ENCODE assay signal across 11 mouse cellular contexts in the genomic region with DNA sequence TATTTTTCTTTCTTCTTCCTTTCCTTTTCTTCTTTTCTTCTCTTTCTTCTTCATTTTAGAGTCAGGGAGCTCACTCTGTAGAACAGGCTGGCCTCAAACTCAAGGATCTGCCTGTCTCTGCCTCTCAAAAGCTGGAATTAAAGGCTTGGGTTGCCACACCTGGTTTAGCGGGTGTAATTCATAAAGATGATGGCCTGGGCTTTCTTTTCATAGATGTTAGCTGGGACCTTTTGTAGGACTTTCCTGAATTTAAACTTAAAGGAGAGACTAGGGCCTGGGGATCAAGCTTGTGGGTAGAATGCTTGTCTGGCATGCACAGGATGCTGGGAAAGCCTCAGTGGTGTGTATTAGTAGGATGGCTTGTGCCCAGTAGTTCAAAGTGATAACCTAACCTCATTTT. TPM values are rescaled to one million over a fixed set of nuclear protein-coding genes. Genes with fewer than 3 reads are reported as not detected.
DNase-seq lines count a peak whose midpoint lies in the region; ATAC-seq and TF ChIP-seq lines count a peak whose summit lies in the region.
"Had no signal": no experiment of that assay in that cellular context is flagged by ENCODE, and none has a peak within 500 bp of the region (broad histone marks: within the 10 kb centered on the region; RNA-seq: fewer than 3 reads in every experiment).

TSS of gene Ell3 (minus strand) at position 101 of the 400 bp plus-strand sequence.

- H3K4me1 ChIP-seq in heart, embryonic 12.5 days (replicated peaks) = peaks cover 27% of the 10 kb centered on the region
- H3K4me1 ChIP-seq in midbrain, embryonic 10.5 days = peaks cover 28% of the 10 kb centered on the region
- peaks cover 16% of the 10 kb centered on the region for H3K4me1 ChIP-seq in midbrain, embryonic 16.5 days (ENCODE audit: control insufficient read depth, insufficient read depth, low read length)
- peaks cover 17% of the 10 kb centered on the region; the same call in 1 of the 2 replicates for H3K4me1 ChIP-seq in intestine, embryonic 15.5 days (replicated peaks)
- peaks cover 8% of the 10 kb centered on the region; the same call in 1 of the 2 replicates for H3K4me1 ChIP-seq in small intestine, adult 2 months (ENCODE audit: control insufficient read depth, insufficient read depth, insufficient read length, low read length)

- peak within 1 kb of the TSS; percentile 59; the same call in 1 of the 2 replicates for H3K4me3 ChIP-seq in heart, embryonic 12.5 days
- H3K4me3 ChIP-seq in midbrain, embryonic 10.5 days = 0 out of 2 replicates have a peak within 1 kb of the TSS, but pooled peaks have one; percentile 57
- H3K4me3 ChIP-seq in midbrain, embryonic 16.5 days (ENCODE audit: low read depth, low read length) = no peak within 1 kb of the TSS
- H3K4me3 ChIP-seq in intestine, embryonic 15.5 days (replicated peaks) = peak within 1 kb of the TSS; percentile 47; the same call in 1 of the 2 replicates
- no peak within 1 kb of the TSS for H3K4me3 ChIP-seq in small intestine, adult 2 months (ENCODE audit: low read depth, low read length)

- H3K9ac ChIP-seq in heart, embryonic 12.5 days = no peak within 1 kb of the TSS
- no peak within 1 kb of the TSS for H3K9ac ChIP-seq in midbrain, embryonic 16.5 days (ENCODE audit: low read depth, low read length)
- H3K9ac ChIP-seq in intestine, embryonic 15.5 days = no peak within 1 kb of the TSS
- H3K9ac ChIP-seq: midbrain, embryonic 15.5 days had no signal

- no peak for ATAC-seq in heart, embryonic 12.5 days (ENCODE audit: insufficient number of reproducible peaks, low FRiP score)
- no peak for ATAC-seq in midbrain, embryonic 16.5 days
- no peak for ATAC-seq in intestine, embryonic 15.5 days
- ATAC-seq in granulocyte monocyte progenitor cell, adult 5-6 weeks (replicated peaks; ENCODE audit: poor library complexity, severe bottlenecking) = no peak
- ATAC-seq: midbrain, embryonic 15.5 days had no signal

- peaks cover 12% of the 10 kb centered on the region; the same call in 1 of the 2 replicates for H3K27me3 ChIP-seq in heart, embryonic 12.5 days (replicated peaks)
- peaks cover 45% of the 10 kb centered on the region for H3K27me3 ChIP-seq in midbrain, embryonic 10.5 days (ENCODE audit: low read depth, poor library complexity, severe bottlenecking)
- peaks cover 15% of the 10 kb centered on the region for H3K27me3 ChIP-seq in midbrain, embryonic 16.5 days (ENCODE audit: control insufficient read depth, insufficient read depth, low read depth, low read length)
- 0 out of 2 replicates have a peak, but pooled peaks cover 3% of the 10 kb centered on the region for H3K27me3 ChIP-seq in intestine, embryonic 15.5 days (replicated peaks)
- no peaks in the 10 kb centered on the region for H3K27me3 ChIP-seq in small intestine, adult 2 months (ENCODE audit: control insufficient read depth, insufficient read depth, low read length)

- TF ChIP-seq POLR2A in small intestine, adult 2 months (IDR thresholded peaks at IDR 0.05; ENCODE audit: low read depth, low read length) = no peak

- no peak for TF ChIP-seq CTCF in small intestine, adult 2 months (IDR thresholded peaks at IDR 0.05; ENCODE audit: extremely low read depth, insufficient read length, insufficient replicate concordance, low read depth, low read length)

- peak within 1 kb of the TSS; percentile 97 for H3K4me2 ChIP-seq in heart, embryonic 12.5 days
- no peak within 1 kb of the TSS for H3K4me2 ChIP-seq in midbrain, embryonic 16.5 days (ENCODE audit: low read length)
- peak within 1 kb of the TSS; percentile 91 for H3K4me2 ChIP-seq in intestine, embryonic 15.5 days (replicated peaks)

- H3K9me3 ChIP-seq in heart, embryonic 12.5 days (replicated peaks) = no peaks in the 10 kb centered on the region
- no peaks in the 10 kb centered on the region for H3K9me3 ChIP-seq in midbrain, embryonic 10.5 days (replicated peaks)
- no peaks in the 10 kb centered on the region for H3K9me3 ChIP-seq in midbrain, embryonic 16.5 days (replicated peaks; ENCODE audit: control insufficient read depth, low read length, poor library complexity, severe bottlenecking)
- H3K9me3 ChIP-seq in intestine, embryonic 15.5 days = no peaks in the 10 kb centered on the region
- H3K9me3 ChIP-seq: midbrain, embryonic 15.5 days had no signal

- H3K27ac ChIP-seq in heart, embryonic 12.5 days (ENCODE audit: poor library complexity, severe bottlenecking) = no peak within 1 kb of the TSS
- no peak within 1 kb of the TSS for H3K27ac ChIP-seq in midbrain, embryonic 10.5 days (replicated peaks)
- no peak within 1 kb of the TSS for H3K27ac ChIP-seq in midbrain, embryonic 16.5 days (ENCODE audit: low read length)
- H3K27ac ChIP-seq in intestine, embryonic 15.5 days = no peak within 1 kb of the TSS
- 0 out of 2 replicates have a peak within 1 kb of the TSS, but pooled peaks have one; percentile 43 for H3K27ac ChIP-seq in small intestine, adult 2 months (ENCODE audit: insufficient read depth, low read depth, low read length)
- H3K27ac ChIP-seq: midbrain, embryonic 15.5 days had no signal

- 84% methylated on average over 1 of the region's 1 CpGs for WGBS in heart, embryonic 12.5 days
- 94% methylated on average over 1 of the region's 1 CpGs for WGBS in midbrain, embryonic 10.5 days
- WGBS in midbrain, embryonic 16.5 days = 81% methylated on average over 1 of the region's 1 CpGs
- 90% methylated on average over 1 of the region's 1 CpGs for WGBS in intestine, embryonic 15.5 days
- WGBS in small intestine, adult 2 months = 92% methylated on average over 1 of the region's 1 CpGs

- DNase-seq in heart, adult 18-20 months = no peak
- no peak for DNase-seq in midbrain, embryonic 10.5 days (ENCODE audit: low spot score)
- no peak for DNase-seq in urinary bladder, adult 2 months (ENCODE audit: low spot score)
- DNase-seq: cerebellum, adult 2 months had no signal

- H3K36me3 ChIP-seq in heart, embryonic 12.5 days = peaks cover 9% of the 10 kb centered on the region
- H3K36me3 ChIP-seq in midbrain, embryonic 10.5 days = peaks cover 10% of the 10 kb centered on the region
- H3K36me3 ChIP-seq in midbrain, embryonic 16.5 days (ENCODE audit: control insufficient read depth, insufficient read depth, low read length) = peaks cover 5% of the 10 kb centered on the region
- no peaks in the 10 kb centered on the region for H3K36me3 ChIP-seq in intestine, embryonic 15.5 days
- H3K36me3 ChIP-seq in small intestine, adult 2 months (ENCODE audit: control insufficient read depth, insufficient read depth, low read length) = peaks cover 5% of the 10 kb centered on the region; the same call in 1 of the 2 replicates

RNA-seq across cellular contexts. Expression of gene Ell3, which starts in this region (rescaled TPM):
- polyA plus RNA-seq in heart, embryonic 12.5 days (2016; fragmentation: Nextera tagmentation; extraction: Ambion mirVana) = 1.0 and 1.4 TPM in 2 replicates
- total RNA-seq in heart, adult 18-20 months (2021) = under 1 TPM in 1 of 2 experiments, not detected in 1; 0.57 TPM
- polyA plus RNA-seq in midbrain, embryonic 10.5 days (2016; fragmentation: Nextera tagmentation; extraction: Ambion mirVana) = 2.2 and 2.5 TPM in 2 replicates
- polyA plus RNA-seq in midbrain, embryonic 16.5 days (2015; fragmentation: Nextera tagmentation; extraction: Ambion mirVana) = 2.9 and 3.5 TPM in 2 replicates
- 8.5 and 9.2 TPM in 2 replicates for polyA plus RNA-seq in intestine, embryonic 15.5 days (2015; fragmentation: Nextera tagmentation; extraction: Ambion mirVana)
- 1.2 and 2.7 TPM in 2 replicates for polyA plus RNA-seq in small intestine, adult 2 months (2012; rRNA removed)
- 1.1 and 1.3 TPM in 2 replicates for polyA plus RNA-seq in urinary bladder, adult 2 months (2012; rRNA removed)
- not detected in 2 replicates for total RNA-seq in granulocyte monocyte progenitor cell, adult 5-6 weeks (2014; fragmentation: Nextera tagmentation)
- total RNA-seq in granulocyte monocyte progenitor cell, adult 5-6 weeks (2017) = not detected in 2 replicates
- total RNA-seq: gastrocnemius, adult 8-10 months had no signal
- polyA plus RNA-seq: cerebellum, adult 2 months had no signal

Comparison
In these comparisons a context has a peak if more than half of its experiments do, and no peak if none do; other contexts are left out.
1. H3K4me3 ChIP-seq: peak in heart, embryonic 12.5 days (single experiment), midbrain, embryonic 10.5 days (single experiment) and intestine, embryonic 15.5 days (single experiment); none in midbrain, embryonic 16.5 days (single experiment) and small intestine, adult 2 months (single experiment).